Mouse (Mus musculus): Measurements from ENCODE around the gene Tmem82. TPM values are rescaled to one million over a fixed set of nuclear protein-coding genes. Genes with fewer than 3 reads are reported as not detected.
"Not testable (repeated sequence)": the region's sequence is repeated elsewhere in the genome, so short reads cannot be mapped to it uniquely, and the experiment has no call there.

Gene Tmem82
- total RNA-seq, 4 experiments from 2014 or later: 0.47 to 0.87 (median 0.54) TPM

GRCm38 (mm10) chr4:141578833-141579232 is 39.6 kb downstream of the Tmem82 start:
- DNase-seq (ENCODE audit: low spot score in 2 of 2): no peak

- DNase-seq (ENCODE audit: low spot score in 2 of 2): no peak
Observed at GRCm38 (mm10) chr4:141576877-141577276, 41.6 kb downstream of the Tmem82 start.

- no peak for DNase-seq (ENCODE audit: low spot score in 2 of 2)
Observed at GRCm38 (mm10) chr4:141576404-141576803, 42.0 kb downstream of the Tmem82 start.

GRCm38 (mm10) chr4:141574789-141575702 is 43.4 kb downstream of the Tmem82 start:
- peak; percentile 62 to 79 for DNase-seq (ENCODE audit: low spot score in 2 of 2)

GRCm38 (mm10) chr4:141573359-141573966 is 45.0 kb downstream of the Tmem82 start:
- no peak for DNase-seq (ENCODE audit: low spot score in 2 of 2)

- no peak for DNase-seq (ENCODE audit: low spot score in 2 of 2)
Observed at GRCm38 (mm10) chr4:141572668-141573358, 45.6 kb downstream of the Tmem82 start.

- no peak for DNase-seq (ENCODE audit: low spot score in 2 of 2)
Observed at GRCm38 (mm10) chr4:141571934-141572333, 46.5 kb downstream of the Tmem82 start.

- no peak for DNase-seq (ENCODE audit: low spot score in 2 of 2)
Observed at GRCm38 (mm10) chr4:141571337-141571739, 47.1 kb downstream of the Tmem82 start.

- no peak for DNase-seq (ENCODE audit: low spot score in 2 of 2)
Observed at GRCm38 (mm10) chr4:141570821-141571220, 47.6 kb downstream of the Tmem82 start.

- DNase-seq (ENCODE audit: low spot score in 2 of 2): no peak
Observed at GRCm38 (mm10) chr4:141570004-141570403, 48.4 kb downstream of the Tmem82 start.

GRCm38 (mm10) chr4:141568966-141569365 is 49.5 kb downstream of the Tmem82 start:
- no peak for DNase-seq (ENCODE audit: low spot score in 2 of 2)

- DNase-seq (ENCODE audit: low spot score in 2 of 2): not testable (repeated sequence)
Observed at GRCm38 (mm10) chr4:141567174-141567573, 51.3 kb downstream of the Tmem82 start.

- no peak for DNase-seq (ENCODE audit: low spot score in 2 of 2)
Observed at GRCm38 (mm10) chr4:141566187-141566586, 52.2 kb downstream of the Tmem82 start.

GRCm38 (mm10) chr4:141565325-141565724 is 53.1 kb downstream of the Tmem82 start:
- DNase-seq (ENCODE audit: low spot score in 2 of 2): no peak

GRCm38 (mm10) chr4:141564660-141565059 is 53.8 kb downstream of the Tmem82 start:
- DNase-seq (ENCODE audit: low spot score in 2 of 2): no peak

- DNase-seq (ENCODE audit: low spot score in 2 of 2): no peak
Observed at GRCm38 (mm10) chr4:141564209-141564608, 54.2 kb downstream of the Tmem82 start.

Other genes starting within 250 kb of the Tmem82 start
- not detected for gene Clcnka, start 219.9 kb downstream of the Tmem82 start, total RNA-seq (2022)
- gene Clcnkb, start 202.6 kb downstream of the Tmem82 start, total RNA-seq (2022): not detected
- gene Hspb7, start 197.9 kb downstream of the Tmem82 start, total RNA-seq (2022): under 1 TPM in 1 of 4 experiments, not detected in 3; 0.33 TPM
- gene Srarp, start 182.5 kb downstream of the Tmem82 start, total RNA-seq (2022): 1 to 10 TPM; 3.4 to 4.9 (median 3.6) TPM
- gene Zbtb17, start 174.0 kb downstream of the Tmem82 start, total RNA-seq (2022): 10 to 100 TPM; 27.6 to 35.4 (median 30.4) TPM
- gene Spen, start 80.0 kb downstream of the Tmem82 start, total RNA-seq (2022): 10 to 100 TPM; 59.2 to 67.9 (median 66.9) TPM
- 1 to 10 TPM in 2 of 4 experiments, under 1 TPM in 2; 0.39 to 4.4 (median 1.9) TPM for gene Fblim1, start 12.5 kb downstream of the Tmem82 start, total RNA-seq (2022)
- gene Slc25a34, start 5.2 kb upstream of the Tmem82 start, total RNA-seq (2022): 1 to 10 TPM; 2.9 to 4.5 (median 3.8) TPM
- 10 to 100 TPM; 89.6 to 98.5 (median 95.2) TPM for gene Plekhm2, start 46.3 kb upstream of the Tmem82 start, total RNA-seq (2022)
- gene Rsc1a1, start 67.0 kb upstream of the Tmem82 start, total RNA-seq (2022): under 1 TPM in 2 of 4 experiments, not detected in 2; 0.43 to 0.47 TPM
- 10 to 100 TPM; 43.0 to 50.3 (median 46.2) TPM for gene Ddi2, start 104.8 kb upstream of the Tmem82 start, total RNA-seq (2022)
- not detected for gene Agmat, start 128.0 kb upstream of the Tmem82 start, total RNA-seq (2022)
- gene Dnajc16, start 172.3 kb upstream of the Tmem82 start, total RNA-seq (2022): 10 to 100 TPM; 42.0 to 51.0 (median 44.1) TPM
- gene Casp9, start 175.0 kb upstream of the Tmem82 start, total RNA-seq (2022): 10 to 100 TPM; 22.6 to 26.0 (median 25.6) TPM
- gene Cela2a, start 207.5 kb upstream of the Tmem82 start, total RNA-seq (2022): not detected
- gene Ctrc, start 227.7 kb upstream of the Tmem82 start, total RNA-seq (2022): not detected

Data from layer of hippocampus, adult 8-10 months (tissue).